ENCODE assay signal across 8 mouse cellular contexts in the genomic region with DNA sequence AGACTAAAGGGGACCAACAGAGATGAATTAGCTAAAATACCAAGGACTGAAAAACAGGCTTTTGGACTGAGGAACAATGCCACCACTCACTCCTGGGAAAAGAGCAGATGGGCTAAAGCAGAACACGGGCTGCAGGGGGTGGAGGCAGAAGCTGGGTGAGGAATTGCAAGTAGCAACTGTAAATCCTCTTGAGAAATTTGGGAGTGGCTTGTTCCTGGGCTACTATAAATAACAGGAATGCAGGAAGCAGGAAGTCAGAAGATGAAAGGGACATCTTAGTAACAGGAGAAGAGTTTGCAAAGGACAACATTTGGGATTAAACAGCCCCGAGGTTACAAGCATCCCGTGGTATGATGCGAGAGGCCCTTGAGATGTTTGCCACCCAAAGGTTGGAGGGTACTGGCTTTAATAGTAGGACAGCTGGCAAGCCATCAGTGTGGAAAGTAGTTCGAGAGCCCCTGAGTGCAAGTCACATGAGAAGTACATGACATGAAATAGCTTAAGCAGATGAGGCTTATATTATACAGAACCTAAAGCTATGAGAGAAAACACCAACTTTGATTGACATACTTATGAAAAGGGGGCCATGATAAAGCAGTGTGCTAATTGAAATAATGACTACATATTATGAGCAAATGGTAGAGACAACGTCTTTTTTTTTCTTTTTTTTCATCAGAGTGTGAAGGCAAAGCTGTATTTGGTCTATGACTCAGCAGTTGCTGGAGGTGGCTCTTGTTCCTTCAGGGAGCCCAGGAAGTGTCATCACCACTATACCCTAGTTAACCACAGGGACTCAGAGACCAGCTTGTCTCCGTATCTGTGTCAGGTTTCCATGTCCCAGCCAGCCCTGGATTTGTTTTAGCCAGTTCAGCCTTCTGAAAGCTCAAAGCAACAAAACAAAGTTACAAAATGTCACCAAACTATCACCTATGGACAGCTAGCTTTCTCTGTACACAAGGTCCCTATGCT.
DNase-seq lines count a peak whose midpoint lies in the region; ATAC-seq and TF ChIP-seq lines count a peak whose summit lies in the region.

No protein-coding gene starts in this region.

- no peak overlapping the region for H3K9ac ChIP-seq in kidney, embryonic 15.5 days

- no peaks in the 10 kb centered on the region for H3K9me3 ChIP-seq in kidney, embryonic 15.5 days (replicated peaks)

- no peak overlapping the region for H3K4me3 ChIP-seq in kidney, adult 2 months (ENCODE audit: insufficient read depth, low read depth, low read length)
- H3K4me3 ChIP-seq in kidney, embryonic 15.5 days (replicated peaks), result no peak overlapping the region

- H3K27ac ChIP-seq in kidney, adult 2 months (ENCODE audit: insufficient read depth, low read depth, low read length), result no peak overlapping the region
- no peak overlapping the region for H3K27ac ChIP-seq in kidney, embryonic 15.5 days

- no peaks in the 10 kb centered on the region; the same call in 1 of the 2 replicates for H3K4me1 ChIP-seq in kidney, adult 2 months (ENCODE audit: control insufficient read depth, insufficient read depth, low read length)
- peaks cover 5% of the 10 kb centered on the region; the same call in 1 of the 2 replicates for H3K4me1 ChIP-seq in kidney, embryonic 15.5 days

- TF ChIP-seq POLR2A in kidney, adult 2 months (IDR thresholded peaks at IDR 0.05; ENCODE audit: low read depth, low read length), result no peak

- intact Hi-C loops in gastrocnemius, postnatal 36 days (cut with DNase I), result loop anchor here (5.0 to 10.0 kb wide), 2 partner anchors 356 to 818 kb away; a partner anchor contains a TSS

- ATAC-seq in kidney, embryonic 15.5 days (replicated peaks; ENCODE audit: low FRiP score), result no peak

- WGBS in kidney, adult 2 months, result 39% methylated on average over 7 of the region's 7 CpGs
- 39% methylated on average over 7 of the region's 7 CpGs for WGBS in kidney, embryonic 15.5 days

- no peaks in the 10 kb centered on the region for H3K27me3 ChIP-seq in kidney, adult 2 months (replicated peaks; ENCODE audit: control insufficient read depth, insufficient read depth, low read length)
- H3K27me3 ChIP-seq in kidney, embryonic 15.5 days, result no peaks in the 10 kb centered on the region

- no peak for TF ChIP-seq CTCF in kidney, adult 2 months (conservative IDR thresholded peaks at IDR 0.05; ENCODE audit: insufficient read depth, insufficient read length, low read depth, low read length)

- no peaks in the 10 kb centered on the region for H3K36me3 ChIP-seq in kidney, adult 2 months (ENCODE audit: control insufficient read depth, insufficient read depth, low read length)
- H3K36me3 ChIP-seq in kidney, embryonic 15.5 days, result no peaks in the 10 kb centered on the region

- peak; percentile 40 for DNase-seq in kidney, adult 2 months
- peak; percentile 47 for DNase-seq in adipocyte (ENCODE audit: low spot score)
- peak; percentile 9 to 19 for DNase-seq in gastrocnemius, postnatal 36 days
- DNase-seq in lung, postnatal 10 days, result peak; percentile 67
- no peak for DNase-seq in thymus, postnatal 25 days
- no peak for DNase-seq in adrenal gland, postnatal 10 days
- DNase-seq in layer of hippocampus, adult 9-10 months (ENCODE audit: low spot score), result no peak

- H3K4me2 ChIP-seq in kidney, embryonic 15.5 days, result no peak overlapping the region

Comparison
In these comparisons a context has a peak if more than half of its experiments do, and no peak if none do; other contexts are left out.
1. DNase-seq: peak in kidney, adult 2 months (single experiment), adipocyte (single experiment), gastrocnemius, postnatal 36 days (2 of 2) and lung, postnatal 10 days (single experiment); none in thymus, postnatal 25 days (single experiment), adrenal gland, postnatal 10 days (single experiment) and layer of hippocampus, adult 9-10 months (single experiment).